Mouse (Mus musculus): Measurements from ENCODE around the gene Sf3a3. TPM values are rescaled to one million over a fixed set of nuclear protein-coding genes. Genes with fewer than 3 reads are reported as not detected.
A peak's percentile ranks its signal among the peaks of the same experiment; 100 is the strongest.

Sf3a3 gene
- 89.9 and 93.2 TPM in 2 replicates for polyA plus RNA-seq (2014; fragmentation: Nextera tagmentation; extraction: Ambion mirVana)

GRCm38 (mm10) chr4:124714545-124715481, at the start of gene Sf3a3:
Sf3a3 (plus strand) TSS chr4:124714776.
- peak within 1 kb of the TSS; percentile 70 for H3K4me3 ChIP-seq (ENCODE audit: low read depth, low read length)
- ATAC-seq (ENCODE audit: low read depth) = peak; percentile 94
- no peaks in the 10 kb centered on the region for H3K9me3 ChIP-seq (ENCODE audit: control insufficient read depth, low read length)
- peaks cover 23% of the 10 kb centered on the region for H3K36me3 ChIP-seq (ENCODE audit: control insufficient read depth, insufficient read depth, low read length)
- H3K27me3 ChIP-seq (ENCODE audit: control insufficient read depth, insufficient read depth, low read length) = peaks cover 4% of the 10 kb centered on the region
- H3K4me1 ChIP-seq (ENCODE audit: control insufficient read depth, insufficient read depth, low read length) = peaks cover 16% of the 10 kb centered on the region; the same call in 1 of the 2 replicates
- peak within 1 kb of the TSS; percentile 65 for H3K9ac ChIP-seq (replicated peaks; ENCODE audit: low read depth, low read length)
- 0% methylated on average over 57 of the region's 57 CpGs for WGBS
- peak within 1 kb of the TSS; percentile 92 for H3K4me2 ChIP-seq (ENCODE audit: low read depth, low read length)
- H3K27ac ChIP-seq (ENCODE audit: low read depth, low read length) = no peak within 1 kb of the TSS; the same call in 1 of the 2 replicates

- no peak overlapping the region; the same call in 1 of the 2 replicates for H3K9ac ChIP-seq (replicated peaks; ENCODE audit: low read depth, low read length)
- ATAC-seq (ENCODE audit: low read depth) = no peak
- WGBS = 12% methylated on average over 14 of the region's 14 CpGs
- peaks cover 7% of the 10 kb centered on the region for H3K27me3 ChIP-seq (ENCODE audit: control insufficient read depth, insufficient read depth, low read length)
- H3K4me3 ChIP-seq (ENCODE audit: low read depth, low read length) = no peak overlapping the region
- H3K36me3 ChIP-seq (ENCODE audit: control insufficient read depth, insufficient read depth, low read length) = no peaks in the 10 kb centered on the region
- H3K9me3 ChIP-seq (ENCODE audit: control insufficient read depth, low read length) = no peaks in the 10 kb centered on the region
- H3K4me1 ChIP-seq (ENCODE audit: control insufficient read depth, insufficient read depth, low read length) = peaks cover 20% of the 10 kb centered on the region
- H3K27ac ChIP-seq (ENCODE audit: low read depth, low read length) = peak overlapping the region; percentile 34; the same call in 1 of the 2 replicates
- no peak overlapping the region for H3K4me2 ChIP-seq (ENCODE audit: low read depth, low read length)
Observed at GRCm38 (mm10) chr4:124667476-124668033, 47.0 kb upstream of the Sf3a3 start.

DNA sequence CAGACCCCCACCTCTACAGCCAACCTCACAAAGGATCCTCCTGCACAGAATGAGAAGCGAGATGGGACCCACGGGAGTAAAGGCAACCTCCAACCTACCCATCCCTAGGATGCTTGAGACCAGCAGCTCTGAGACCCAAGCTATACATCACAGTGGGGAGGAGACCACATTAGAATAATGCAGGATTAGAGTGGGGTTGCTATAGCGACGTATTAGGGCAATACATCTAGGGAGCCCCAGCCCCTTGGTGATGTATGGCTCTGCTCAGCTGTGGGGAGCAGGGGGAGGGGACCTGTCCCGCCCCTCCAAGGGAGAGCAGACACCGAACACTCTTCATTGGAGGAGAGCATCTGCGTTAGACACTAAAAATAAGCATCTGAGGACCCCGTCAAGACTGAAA, 46.5 kb upstream of the Sf3a3 start:
- Histone ChIP-seq H3K4me3 (ENCODE audit: low read depth, low read length) (no peak overlapping the region), H3K27ac (ENCODE audit: low read depth, low read length) (no peak overlapping the region), H3K4me1 (ENCODE audit: control insufficient read depth, insufficient read depth, low read length) (peaks cover 24% of the 10 kb centered on the region), H3K36me3 (ENCODE audit: control insufficient read depth, insufficient read depth, low read length) (no peaks in the 10 kb centered on the region), H3K9me3 (ENCODE audit: control insufficient read depth, low read length) (no peaks in the 10 kb centered on the region), H3K4me2 (ENCODE audit: low read depth, low read length) (no peak overlapping the region), H3K27me3 (ENCODE audit: control insufficient read depth, insufficient read depth, low read length) (peaks cover 4% of the 10 kb centered on the region), H3K9ac (replicated peaks; ENCODE audit: low read depth, low read length) (no peak overlapping the region; the same call in 1 of the 2 replicates)
- peak; percentile 53; the same call in 1 of the 2 replicates for ATAC-seq (ENCODE audit: low read depth)
- 3% methylated on average over 8 of the region's 8 CpGs for WGBS

DNA sequence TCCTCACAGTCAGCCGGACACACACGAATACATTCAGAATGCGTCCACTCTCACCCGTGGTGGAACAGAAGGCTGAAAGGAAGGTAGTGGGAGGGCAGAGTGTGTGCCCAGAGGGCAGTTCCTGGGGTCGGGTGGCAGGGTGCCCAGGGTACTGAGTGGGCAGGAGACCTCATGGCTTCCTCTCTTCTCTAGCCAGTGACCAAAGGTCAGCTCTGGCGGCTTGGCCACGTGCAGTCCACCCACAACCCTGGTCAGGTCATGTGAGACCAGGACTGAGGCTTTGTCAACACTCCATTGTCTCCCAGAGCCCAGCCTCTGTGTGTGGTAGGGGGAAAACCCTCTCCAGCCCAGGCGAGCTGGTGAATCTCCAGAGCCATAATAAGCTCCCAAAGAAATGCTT, 44.3 kb upstream of the Sf3a3 start:
- WGBS = 71% methylated on average over 8 of the region's 8 CpGs
- H3K4me1 ChIP-seq (ENCODE audit: control insufficient read depth, insufficient read depth, low read length) = peaks cover 28% of the 10 kb centered on the region

GRCm38 (mm10) chr4:124671583-124671982, 43.0 kb upstream of the Sf3a3 start:
- Histone ChIP-seq H3K4me3 (ENCODE audit: low read depth, low read length) (no peak overlapping the region), H3K4me2 (ENCODE audit: low read depth, low read length) (no peak overlapping the region), H3K27me3 (ENCODE audit: control insufficient read depth, insufficient read depth, low read length) (peaks cover 8% of the 10 kb centered on the region; the same call in 1 of the 2 replicates), H3K27ac (ENCODE audit: low read depth, low read length) (no peak overlapping the region), H3K9me3 (ENCODE audit: control insufficient read depth, low read length) (no peaks in the 10 kb centered on the region), H3K9ac (replicated peaks; ENCODE audit: low read depth, low read length) (no peak overlapping the region), H3K4me1 (ENCODE audit: control insufficient read depth, insufficient read depth, low read length) (peaks cover 28% of the 10 kb centered on the region), H3K36me3 (ENCODE audit: control insufficient read depth, insufficient read depth, low read length) (no peaks in the 10 kb centered on the region)
- ATAC-seq (ENCODE audit: low read depth) = no peak
- WGBS = 30% methylated on average over 7 of the region's 7 CpGs

More for the DNA sequence above, 44.3 kb upstream of the Sf3a3 start:
- no peaks in the 10 kb centered on the region for H3K9me3 ChIP-seq (ENCODE audit: control insufficient read depth, low read length)
- H3K36me3 ChIP-seq (ENCODE audit: control insufficient read depth, insufficient read depth, low read length) = no peaks in the 10 kb centered on the region
- no peak for ATAC-seq (ENCODE audit: low read depth)
- H3K4me3 ChIP-seq (ENCODE audit: low read depth, low read length) = no peak overlapping the region
- H3K27ac ChIP-seq (ENCODE audit: low read depth, low read length) = no peak overlapping the region
- H3K9ac ChIP-seq (replicated peaks; ENCODE audit: low read depth, low read length) = no peak overlapping the region
- H3K27me3 ChIP-seq (ENCODE audit: control insufficient read depth, insufficient read depth, low read length) = peaks cover 11% of the 10 kb centered on the region; the same call in 1 of the 2 replicates
- H3K4me2 ChIP-seq (ENCODE audit: low read depth, low read length) = no peak overlapping the region

DNA sequence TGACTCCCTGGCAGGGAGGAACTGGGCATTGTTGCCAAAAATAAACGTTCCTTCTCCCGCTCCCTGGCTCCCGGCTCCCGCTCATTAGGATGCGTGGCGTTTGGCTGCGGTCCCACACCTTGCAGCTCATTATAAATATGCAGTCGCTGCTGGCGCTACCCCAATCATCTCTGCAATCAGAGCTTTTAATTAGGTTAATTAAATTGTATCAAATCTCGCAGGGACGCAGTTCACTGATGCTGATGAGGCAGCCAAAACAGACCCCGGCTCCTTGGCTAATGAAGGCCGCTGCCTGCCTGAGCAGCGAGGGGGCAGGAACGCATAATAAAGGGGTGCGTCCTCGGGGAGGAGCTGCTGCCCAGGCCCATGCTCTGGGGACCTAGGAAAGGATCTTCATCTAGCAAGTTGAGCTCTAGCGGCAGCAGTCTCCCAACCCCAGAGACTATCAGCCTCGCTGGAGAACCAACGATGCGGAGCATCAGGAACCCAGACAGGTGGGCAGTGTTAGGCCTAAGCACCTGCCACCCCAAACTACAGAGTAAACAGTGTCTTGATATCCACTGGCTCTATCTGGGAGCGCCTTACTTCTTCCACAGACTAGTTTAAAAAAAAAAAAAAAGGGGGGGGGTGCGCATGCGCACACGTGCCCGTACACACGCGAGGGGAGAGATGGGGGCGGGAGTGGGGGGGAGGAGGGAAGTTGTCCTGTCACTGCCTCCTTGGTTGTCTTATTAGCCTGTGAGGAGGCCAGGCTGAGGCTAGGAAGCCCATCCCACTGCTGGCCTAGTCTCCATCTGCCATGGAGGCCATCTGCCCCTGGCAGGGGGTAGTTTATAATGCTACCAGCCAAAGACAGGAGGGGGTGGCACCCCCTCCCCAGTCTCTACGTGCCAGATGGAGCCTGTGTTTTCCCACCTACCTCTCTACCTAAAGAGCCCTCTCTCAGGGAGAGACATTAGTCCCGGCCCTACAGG, 41.9 kb upstream of the Sf3a3 start:
- peaks cover 8% of the 10 kb centered on the region; the same call in 1 of the 2 replicates for H3K27me3 ChIP-seq (ENCODE audit: control insufficient read depth, insufficient read depth, low read length)
- WGBS = 1% methylated on average over 30 of the region's 31 CpGs

DNA sequence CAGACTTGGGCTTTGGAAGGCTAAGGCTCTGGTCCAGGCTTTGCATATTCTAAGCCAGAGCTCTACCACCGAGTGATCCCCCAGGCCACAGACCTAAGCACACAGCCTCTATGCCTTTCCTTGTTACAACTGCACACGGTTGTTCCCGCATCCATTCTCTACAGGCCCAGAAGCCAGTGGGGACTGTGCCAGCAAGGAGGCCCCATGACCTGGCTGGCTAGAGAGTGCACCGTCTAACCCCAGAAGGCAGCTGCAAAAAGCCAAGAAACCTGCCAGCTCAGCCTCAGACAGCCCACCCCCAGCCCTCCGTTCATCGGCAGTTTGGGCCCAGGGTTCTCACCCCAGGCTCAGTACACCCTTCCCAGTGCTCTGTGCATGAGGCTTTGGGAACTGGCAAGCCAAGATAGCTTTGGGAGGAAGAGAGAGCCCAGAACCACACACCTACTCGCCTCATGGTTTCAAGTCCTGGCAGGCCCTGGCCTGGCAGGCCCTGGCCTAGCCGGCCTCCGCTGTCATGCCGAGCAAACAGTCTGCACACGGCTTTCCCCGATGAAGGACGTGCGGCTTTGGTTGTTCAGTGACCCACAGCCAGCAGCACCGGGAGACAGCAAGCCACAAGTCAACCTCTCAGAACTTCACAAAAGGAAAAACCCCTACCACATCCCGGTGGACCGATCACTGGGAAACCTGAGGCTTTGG, 40.1 kb upstream of the Sf3a3 start:
- Histone ChIP-seq H3K27ac (ENCODE audit: low read depth, low read length) (no peak overlapping the region), H3K27me3 (ENCODE audit: control insufficient read depth, insufficient read depth, low read length) (peaks cover 8% of the 10 kb centered on the region; the same call in 1 of the 2 replicates), H3K9ac (replicated peaks; ENCODE audit: low read depth, low read length) (no peak overlapping the region), H3K9me3 (ENCODE audit: control insufficient read depth, low read length) (no peaks in the 10 kb centered on the region), H3K4me2 (ENCODE audit: low read depth, low read length) (no peak overlapping the region), H3K4me3 (ENCODE audit: low read depth, low read length) (no peak overlapping the region), H3K36me3 (ENCODE audit: control insufficient read depth, insufficient read depth, low read length) (peaks cover 13% of the 10 kb centered on the region), H3K4me1 (ENCODE audit: control insufficient read depth, insufficient read depth, low read length) (peaks cover 19% of the 10 kb centered on the region)
- no peak for ATAC-seq (ENCODE audit: low read depth)
- 63% methylated on average over 17 of the region's 17 CpGs for WGBS

More for the DNA sequence above, 41.9 kb upstream of the Sf3a3 start:
- H3K27ac ChIP-seq (ENCODE audit: low read depth, low read length) = peak overlapping the region; percentile 48; the same call in 1 of the 2 replicates
- H3K36me3 ChIP-seq (ENCODE audit: control insufficient read depth, insufficient read depth, low read length) = peaks cover 2% of the 10 kb centered on the region; the same call in 1 of the 2 replicates
- no peak overlapping the region; the same call in 1 of the 2 replicates for H3K9ac ChIP-seq (replicated peaks; ENCODE audit: low read depth, low read length)
- no peak overlapping the region; the same call in 1 of the 2 replicates for H3K4me3 ChIP-seq (ENCODE audit: low read depth, low read length)
- peak; percentile 62 for ATAC-seq (ENCODE audit: low read depth)
- H3K4me1 ChIP-seq (ENCODE audit: control insufficient read depth, insufficient read depth, low read length) = peaks cover 26% of the 10 kb centered on the region
- peak overlapping the region; percentile 41 for H3K4me2 ChIP-seq (ENCODE audit: low read depth, low read length)
- H3K9me3 ChIP-seq (ENCODE audit: control insufficient read depth, low read length) = no peaks in the 10 kb centered on the region

GRCm38 (mm10) chr4:124675037-124675436, 39.5 kb upstream of the Sf3a3 start:
- no peak overlapping the region for H3K4me3 ChIP-seq (ENCODE audit: low read depth, low read length)
- peaks cover 8% of the 10 kb centered on the region; the same call in 1 of the 2 replicates for H3K27me3 ChIP-seq (ENCODE audit: control insufficient read depth, insufficient read depth, low read length)
- H3K27ac ChIP-seq (ENCODE audit: low read depth, low read length) = no peak overlapping the region
- no peak for ATAC-seq (ENCODE audit: low read depth)
- H3K9me3 ChIP-seq (ENCODE audit: control insufficient read depth, low read length) = no peaks in the 10 kb centered on the region
- H3K4me2 ChIP-seq (ENCODE audit: low read depth, low read length) = no peak overlapping the region
- WGBS = 1% methylated on average over 4 of the region's 4 CpGs
- H3K9ac ChIP-seq (replicated peaks; ENCODE audit: low read depth, low read length) = no peak overlapping the region
- peaks cover 18% of the 10 kb centered on the region for H3K36me3 ChIP-seq (ENCODE audit: control insufficient read depth, insufficient read depth, low read length)
- H3K4me1 ChIP-seq (ENCODE audit: control insufficient read depth, insufficient read depth, low read length) = peaks cover 19% of the 10 kb centered on the region
